In the genomic region with DNA sequence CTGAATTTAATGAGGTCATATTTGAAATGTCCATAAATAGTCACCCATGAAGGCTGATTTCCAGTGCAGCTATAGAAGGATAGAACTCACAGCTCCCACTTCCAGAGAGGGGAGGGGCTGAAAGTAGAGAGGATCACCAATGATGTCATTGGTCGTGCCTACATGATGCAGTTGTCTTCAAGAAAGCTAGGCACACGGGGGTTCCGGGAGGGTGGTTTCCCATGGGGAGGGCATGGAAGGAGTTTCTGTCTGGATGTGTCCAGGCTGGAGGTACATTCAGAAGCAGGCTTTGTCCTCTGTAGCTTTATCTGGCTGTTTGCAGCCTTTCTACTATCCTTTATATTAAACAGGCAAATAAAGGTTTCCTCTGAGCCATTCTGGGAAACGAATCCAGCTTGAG, we compare ENCODE assay signal across 19 mouse cellular contexts. TPM values are rescaled to one million over a fixed set of nuclear protein-coding genes. Genes with fewer than 3 reads are reported as not detected.
"Had no signal": no experiment of that assay in that cellular context is flagged by ENCODE, and none has a peak within 500 bp of the region (broad histone marks: within the 10 kb centered on the region; RNA-seq: fewer than 3 reads in every experiment).

No protein-coding gene starts in this region.

- H3K36me3 ChIP-seq: stomach, embryonic 15.5 days had no signal

- DNase-seq: retina, postnatal 1 day; right cerebral cortex, postnatal 14 days; right cerebral cortex, postnatal 25 days; right cerebral cortex, postnatal 4 days; spleen, adult 18-20 months; thymus, adult 18-20 months; thymus, adult 2 months; thymus, postnatal 14 days; thymus, postnatal 25 days; thymus, postnatal 36 days; thymus, postnatal 4 days had no signal

- H3K4me3 ChIP-seq: neural tube, embryonic 15.5 days; stomach, embryonic 15.5 days had no signal

- H3K27ac ChIP-seq: neural tube, embryonic 15.5 days; stomach, embryonic 15.5 days; stomach, postnatal 0 days had no signal

- H3K4me2 ChIP-seq: neural tube, embryonic 15.5 days; stomach, embryonic 15.5 days had no signal

- H3K27me3 ChIP-seq: neural tube, embryonic 15.5 days; stomach, embryonic 15.5 days had no signal

- H3K9me3 ChIP-seq: neural tube, embryonic 15.5 days; stomach, embryonic 15.5 days had no signal

- H3K9ac ChIP-seq: neural tube, embryonic 15.5 days; stomach, embryonic 15.5 days had no signal

RNA-seq across cellular contexts. Expression of gene Zkscan16, which starts 5.0 kb away (rescaled TPM):
- polyA plus RNA-seq: small intestine, adult 2 months had no signal

RNA-seq across cellular contexts. Expression of gene Gm20503, which starts 54.6 kb away (rescaled TPM):
- total RNA-seq: neutrophil, adult 5-6 weeks had no signal
- polyA plus RNA-seq: spleen, adult 2 months; testis, adult 2 months; thymus, adult 2 months; urinary bladder, adult 2 months had no signal
